Mouse (Mus musculus): ENCODE data around the gene Acin1.

Gene Acin1

DNA sequence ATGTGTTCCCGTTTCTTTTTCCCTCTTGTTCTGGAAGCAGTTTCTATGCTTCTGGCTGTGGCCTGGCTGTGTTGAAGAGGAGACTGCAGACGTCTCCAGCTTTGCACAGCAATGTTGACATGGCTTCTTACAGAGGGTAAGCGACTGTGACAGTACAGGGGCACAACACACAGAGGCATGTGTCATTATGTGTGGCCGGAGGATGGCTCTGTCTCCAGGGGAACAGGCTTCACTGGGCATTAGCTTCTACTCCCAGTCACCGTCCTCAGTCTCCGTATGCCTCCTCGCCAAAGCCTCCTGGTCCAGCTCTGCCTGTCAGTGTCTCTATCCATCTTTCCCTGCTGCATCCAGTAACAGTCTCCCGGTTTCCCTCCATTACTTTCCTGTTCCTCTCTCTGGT lies 79.5 kb downstream of the Acin1 start:
- no peak for DNase-seq (ENCODE audit: low read depth)

DNA sequence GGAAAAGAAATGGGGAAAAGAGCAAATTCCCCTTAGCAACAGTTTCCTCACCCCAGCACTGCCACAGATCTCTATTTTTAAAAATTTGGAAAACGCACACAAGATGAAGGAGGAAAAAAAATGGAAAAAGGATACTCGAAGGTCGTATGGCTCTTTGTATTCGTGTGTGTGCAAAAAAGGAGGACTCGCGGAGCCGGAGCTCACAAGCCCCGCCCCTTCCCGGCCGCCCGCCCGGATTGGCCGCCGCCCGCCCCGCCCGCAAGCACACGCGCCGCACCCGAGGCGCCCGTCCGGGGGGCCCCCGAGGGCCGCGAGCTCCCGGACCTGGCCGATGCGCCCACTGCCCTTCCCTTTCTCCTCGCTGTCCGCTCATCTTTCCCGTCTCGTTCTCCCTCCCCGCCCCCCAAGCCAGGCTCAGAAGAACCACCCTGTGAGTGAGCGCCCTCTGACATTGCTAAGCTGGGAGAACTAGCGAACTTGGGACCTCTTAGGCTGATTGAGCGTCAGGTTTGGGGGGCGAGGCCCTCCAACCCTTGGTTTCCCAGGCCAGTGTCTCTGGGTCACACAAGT lies 80.9 kb downstream of the Acin1 start, which contains the start of gene 4931414P19Rik:
4931414P19Rik (minus strand) TSS at position 242 of the 570 bp plus-strand sequence.
- peak; percentile 85 for DNase-seq (ENCODE audit: low read depth)

DNA sequence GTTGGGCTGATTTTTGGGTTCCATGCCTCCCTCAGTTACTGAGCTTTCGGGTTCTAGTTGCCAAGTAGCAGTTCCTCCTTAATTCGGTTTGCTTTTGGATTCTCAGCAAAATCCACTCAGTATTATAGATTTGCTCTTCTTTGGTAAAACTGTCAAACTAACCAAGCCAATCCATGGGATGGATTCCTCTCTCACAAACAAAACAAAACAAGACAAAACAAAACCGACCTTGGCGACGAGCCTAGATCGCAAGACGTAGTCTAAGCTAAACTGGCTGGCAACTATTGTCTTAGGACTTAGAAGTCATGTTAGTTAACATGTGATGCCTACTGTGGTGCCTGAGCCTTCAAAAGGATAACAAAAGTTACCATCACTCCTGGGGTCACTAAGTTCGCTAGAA lies 83.0 kb downstream of the Acin1 start:
- no peak for DNase-seq (ENCODE audit: low read depth)

DNA sequence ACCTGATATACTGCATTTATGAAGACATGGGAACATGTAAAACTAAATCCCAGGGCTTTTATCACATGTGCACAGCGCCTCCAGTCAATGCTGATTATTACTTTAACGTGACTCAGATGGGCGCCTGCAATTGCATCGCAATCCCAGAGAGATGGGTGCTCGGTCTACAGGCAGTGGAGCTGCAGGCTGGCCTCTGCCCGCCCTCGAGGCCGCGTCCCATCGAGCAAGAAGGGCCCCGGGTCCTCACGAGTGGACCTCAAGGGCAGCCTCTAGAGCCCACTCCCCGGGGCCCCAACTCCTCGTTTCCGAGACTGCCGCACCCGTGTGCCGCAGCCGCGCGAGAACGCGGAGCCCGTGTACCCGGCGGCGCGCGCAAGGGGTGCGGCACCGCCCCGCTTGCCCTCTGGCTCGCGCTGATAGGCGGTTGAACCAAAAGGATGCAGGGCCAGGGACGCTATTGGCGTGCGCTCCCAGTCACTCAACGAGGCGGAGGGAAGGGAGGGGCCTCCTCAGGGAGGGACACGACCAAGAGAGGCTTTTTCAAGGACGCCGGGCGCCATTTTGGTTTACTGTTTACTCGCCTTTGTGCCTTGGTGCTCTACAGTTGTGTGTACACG lies 83.6 kb downstream of the Acin1 start:
- peak; percentile 97 for DNase-seq (ENCODE audit: low read depth)

DNA sequence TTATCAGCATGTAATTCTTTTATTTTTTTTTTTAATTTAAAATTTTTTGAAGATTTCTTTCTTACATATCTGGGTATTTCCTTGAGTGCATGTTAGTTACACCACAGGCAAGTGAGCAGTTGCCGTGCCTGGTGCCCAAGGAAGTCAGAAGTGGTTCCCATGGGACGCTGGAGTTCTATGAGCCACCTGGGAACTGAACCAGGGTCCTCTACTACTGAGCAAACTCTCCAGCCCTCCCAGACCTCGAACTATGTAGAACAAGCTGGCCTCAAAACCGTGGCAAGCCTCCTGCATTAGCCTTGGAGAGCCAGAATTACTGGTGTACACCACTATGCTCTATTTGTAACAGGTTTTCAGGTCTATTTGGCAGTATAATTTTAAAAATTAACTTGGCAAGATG lies 84.1 kb downstream of the Acin1 start:
- no peak for DNase-seq (ENCODE audit: low read depth)

DNA sequence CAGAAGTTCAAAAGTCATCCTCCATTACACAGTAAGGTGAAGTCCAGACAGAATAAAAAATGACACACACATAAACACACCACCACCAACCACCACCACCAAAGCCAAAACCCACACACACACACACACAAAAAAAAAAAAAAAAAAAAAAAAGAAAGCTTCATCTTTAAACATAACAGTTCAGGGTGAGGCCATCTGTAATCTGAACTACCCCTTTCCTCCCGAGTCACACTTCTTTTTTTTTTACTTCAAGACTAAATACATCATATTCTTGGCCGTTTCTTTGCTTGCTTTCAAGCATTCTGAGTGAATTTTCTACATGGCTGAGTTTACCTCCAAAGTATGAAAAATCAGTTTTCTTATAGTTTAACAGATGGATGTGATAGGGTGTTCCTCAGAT lies 85.1 kb downstream of the Acin1 start:
- no peak for DNase-seq (ENCODE audit: low read depth)

DNA sequence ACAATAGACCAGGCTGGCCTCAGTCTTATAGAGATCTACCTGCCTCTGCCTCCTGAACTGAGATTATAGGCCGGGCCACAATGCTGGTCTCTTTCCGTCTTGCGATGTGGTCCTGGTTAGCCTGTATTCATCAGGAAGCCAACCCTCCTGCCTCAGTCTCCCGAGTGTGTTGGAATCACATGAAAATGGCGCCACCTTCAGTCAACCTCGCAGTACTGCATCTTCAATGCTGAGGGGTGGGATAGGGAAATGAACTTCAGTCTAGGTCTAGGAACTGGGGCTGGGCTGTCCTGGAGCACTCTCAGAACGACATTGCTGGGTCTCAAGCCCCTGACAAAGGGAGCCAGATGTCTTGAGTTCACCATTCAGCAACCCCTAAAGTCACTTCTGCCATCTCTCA lies 89.6 kb downstream of the Acin1 start:
- no peak for DNase-seq (ENCODE audit: low read depth)

DNA sequence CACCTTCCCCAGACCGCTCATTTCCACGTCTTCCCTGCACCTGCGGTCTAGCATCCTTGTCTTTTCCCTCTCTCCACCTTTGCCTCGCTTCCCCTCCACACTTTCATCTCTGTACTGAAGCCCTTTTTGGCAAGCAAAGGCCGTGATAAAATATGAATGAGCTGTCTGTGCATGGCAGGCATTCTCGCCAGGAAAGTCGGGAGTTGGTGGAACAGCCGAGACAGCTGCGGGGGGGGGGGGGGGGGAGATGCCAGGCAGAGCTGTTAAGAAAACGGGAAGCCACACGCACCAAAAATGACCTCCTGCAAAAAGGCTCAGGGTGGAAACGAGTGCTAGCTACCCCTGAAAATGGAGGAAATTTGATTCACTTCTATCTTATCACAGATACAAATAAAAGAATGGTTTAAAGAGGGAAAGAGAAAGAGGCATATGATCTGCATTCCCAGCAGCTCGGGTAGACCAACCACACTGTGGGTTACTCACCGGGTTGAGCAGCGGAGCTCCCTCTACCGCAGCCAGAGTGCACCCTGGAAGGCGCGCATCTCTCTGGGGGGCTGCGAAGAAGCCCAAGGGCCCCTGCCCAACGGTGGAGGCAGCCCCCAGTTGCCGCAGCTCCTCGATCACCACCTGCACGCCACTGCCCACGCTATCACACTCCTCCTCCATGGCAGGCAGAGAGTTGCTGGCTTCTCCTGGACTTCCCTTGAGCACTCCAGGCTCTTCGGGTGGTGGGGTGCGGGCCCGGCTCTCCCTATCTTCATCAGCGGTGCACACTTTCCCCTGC lies 91.9 kb downstream of the Acin1 start:
- DNase-seq (ENCODE audit: low read depth), result no peak

DNA sequence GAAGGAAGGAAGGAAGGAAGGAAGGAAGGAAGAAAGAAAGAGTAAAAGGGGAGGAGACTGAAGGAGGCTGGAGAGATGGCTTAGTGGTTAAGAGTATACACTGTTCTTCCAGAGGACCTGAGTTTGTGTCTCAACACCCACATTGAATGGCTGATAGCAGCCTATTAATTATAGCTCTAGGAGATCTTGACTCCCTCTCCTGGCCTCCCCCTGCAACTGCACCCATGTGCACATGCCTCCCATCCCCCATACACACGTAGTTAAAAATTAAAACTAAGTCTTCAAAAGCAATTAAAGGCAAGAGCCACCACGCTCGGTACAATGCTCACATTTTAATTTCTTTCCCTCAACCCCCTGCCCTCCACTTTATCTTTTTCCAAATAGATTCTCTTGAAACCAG lies 92.7 kb downstream of the Acin1 start:
- DNase-seq (ENCODE audit: low read depth), result no peak

DNA sequence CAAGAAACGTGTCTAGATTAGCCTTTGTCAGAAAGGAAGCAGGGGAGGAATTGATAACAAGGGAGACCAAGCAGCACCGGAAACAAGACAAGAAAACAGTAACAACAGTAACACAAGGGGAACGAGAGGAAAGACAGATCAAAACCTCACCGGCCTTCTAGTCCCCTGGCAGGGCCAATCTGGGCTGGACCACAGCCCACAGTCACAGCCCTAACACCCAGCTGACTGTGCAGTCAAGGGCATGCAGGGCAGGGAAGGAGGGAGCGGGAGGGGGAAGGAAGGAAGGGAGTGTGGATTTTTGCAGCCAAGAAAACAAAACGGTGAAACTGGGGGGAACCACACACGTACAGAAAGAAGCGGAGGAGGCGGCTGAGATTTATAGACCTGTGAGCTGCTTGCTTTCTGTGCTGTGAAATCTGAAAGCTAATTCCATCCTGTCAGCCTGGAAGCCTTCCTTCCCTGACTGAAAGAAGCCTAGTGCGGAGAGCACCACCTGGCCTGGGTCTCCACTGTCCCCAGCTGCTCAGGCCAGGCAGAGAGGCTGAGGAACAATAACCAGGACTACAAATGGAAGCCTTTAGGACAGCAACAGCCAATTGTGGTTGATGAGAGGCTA lies 94.3 kb downstream of the Acin1 start:
- DNase-seq (ENCODE audit: low read depth), result no peak

All from NIH3T3 (cell line).